Mouse (Mus musculus): ENCODE measurements around the gene Zfp652. TPM values are rescaled to one million over a fixed set of nuclear protein-coding genes. Genes with fewer than 3 reads are reported as not detected.
A peak's percentile ranks its signal among the peaks of the same experiment; 100 is the strongest.
"Not testable (repeated sequence)": the region's sequence is repeated elsewhere in the genome, so short reads cannot be mapped to it uniquely, and the experiment has no call there.

The Zfp652 gene
- polyA plus RNA-seq (2015; fragmentation: Nextera tagmentation; extraction: Ambion mirVana), result 10.0 and 13.0 TPM in 2 replicates

DNA sequence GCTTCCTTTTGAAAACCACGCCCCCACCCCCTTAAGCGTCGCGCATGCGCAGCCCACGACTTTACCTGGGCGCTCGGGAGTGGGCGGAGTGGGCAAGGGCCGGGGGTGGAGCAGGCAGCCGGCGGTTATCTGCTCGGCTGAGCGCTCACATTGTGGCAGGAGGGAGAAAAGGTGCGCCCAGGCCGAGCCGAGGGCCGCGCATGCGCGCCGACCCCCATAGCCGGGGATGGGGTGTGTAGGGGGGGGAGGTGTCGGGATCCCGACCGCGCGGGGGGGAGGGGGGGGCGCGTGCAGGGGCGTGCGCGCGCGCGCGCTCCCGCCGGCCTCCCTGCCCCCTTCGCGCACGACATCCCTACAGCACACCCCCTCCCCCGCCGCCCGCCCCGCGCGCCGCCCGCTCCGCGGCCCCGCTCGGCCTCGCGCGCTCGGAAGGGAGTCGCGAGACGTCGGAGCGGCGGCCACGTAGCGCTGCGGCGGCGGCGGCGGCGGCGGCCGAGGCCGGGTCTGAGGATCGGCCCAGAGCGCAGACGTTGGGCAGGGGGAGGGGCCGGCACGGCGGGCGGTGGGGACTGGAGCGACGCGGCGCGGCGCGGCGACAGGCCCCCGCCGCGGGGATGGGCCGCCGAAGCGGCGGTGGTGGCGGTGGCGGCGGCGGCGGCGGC lies at the start of gene Zfp652:
TSS of gene Zfp652 (plus strand) at position 111 of the 662 bp plus-strand sequence.
- Histone ChIP-seq H3K36me3 (no peaks in the 10 kb centered on the region), H3K27ac (replicated peaks) (peak within 1 kb of the TSS; percentile 94), H3K9me3 (no peaks in the 10 kb centered on the region), H3K9ac (peak within 1 kb of the TSS; percentile 98), H3K4me1 (peaks cover 32% of the 10 kb centered on the region), H3K27me3 (replicated peaks) (no peaks in the 10 kb centered on the region), H3K4me3 (peak within 1 kb of the TSS; percentile 97), H3K4me2 (peak within 1 kb of the TSS; percentile 97)
- WGBS, result under 1% methylated on average over 55 of the region's 103 CpGs
- ATAC-seq (ENCODE audit: extremely low read depth, insufficient number of reproducible peaks, low FRiP score, low TSS enrichment), result peak; percentile 84

DNA sequence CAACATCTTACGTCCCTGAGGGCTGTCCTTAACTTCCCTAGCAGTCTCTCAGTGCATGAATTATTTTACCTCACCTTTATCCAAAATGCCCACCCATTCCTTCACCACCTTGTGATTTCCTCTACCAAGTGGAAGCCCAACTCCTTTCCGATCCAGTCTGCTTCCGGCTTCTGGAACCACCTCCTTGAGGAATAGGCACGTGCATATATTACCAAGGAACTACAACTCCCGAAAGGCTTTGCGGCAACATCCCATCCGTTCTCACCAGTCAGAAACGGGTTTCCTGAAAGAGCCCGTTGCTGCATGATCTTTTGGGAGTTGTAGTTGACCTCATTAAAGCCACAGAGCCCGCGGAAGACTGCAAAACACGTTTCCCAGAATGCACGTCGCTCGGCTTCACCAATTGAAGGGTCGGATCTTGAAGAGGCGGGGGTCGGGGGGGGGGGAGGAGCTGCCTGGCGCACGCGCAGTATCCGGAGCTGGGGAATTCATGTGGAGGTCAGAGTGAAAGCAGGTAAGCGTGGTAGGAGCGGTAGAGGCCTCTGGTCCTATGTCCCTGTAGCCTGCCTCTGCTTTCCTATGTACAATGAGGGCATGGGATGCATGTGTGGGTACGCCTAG lies 45.8 kb upstream of the Zfp652 start, which contains the start of gene Phb:
TSS of gene Phb (plus strand) at position 429 of the 621 bp plus-strand sequence.
- H3K27me3 ChIP-seq (replicated peaks), result no peaks in the 10 kb centered on the region
- peak within 1 kb of the TSS; percentile 87 for H3K9ac ChIP-seq
- peaks cover 20% of the 10 kb centered on the region for H3K4me1 ChIP-seq
- peak within 1 kb of the TSS; percentile 83 for H3K27ac ChIP-seq (replicated peaks)
- peaks cover 38% of the 10 kb centered on the region for H3K36me3 ChIP-seq
- peak; percentile 91 for ATAC-seq (ENCODE audit: extremely low read depth, insufficient number of reproducible peaks, low FRiP score, low TSS enrichment)
- H3K4me3 ChIP-seq, result peak within 1 kb of the TSS; percentile 71
- WGBS, result 2% methylated on average over 25 of the region's 25 CpGs
- no peaks in the 10 kb centered on the region for H3K9me3 ChIP-seq
- H3K4me2 ChIP-seq, result peak within 1 kb of the TSS; percentile 82

DNA sequence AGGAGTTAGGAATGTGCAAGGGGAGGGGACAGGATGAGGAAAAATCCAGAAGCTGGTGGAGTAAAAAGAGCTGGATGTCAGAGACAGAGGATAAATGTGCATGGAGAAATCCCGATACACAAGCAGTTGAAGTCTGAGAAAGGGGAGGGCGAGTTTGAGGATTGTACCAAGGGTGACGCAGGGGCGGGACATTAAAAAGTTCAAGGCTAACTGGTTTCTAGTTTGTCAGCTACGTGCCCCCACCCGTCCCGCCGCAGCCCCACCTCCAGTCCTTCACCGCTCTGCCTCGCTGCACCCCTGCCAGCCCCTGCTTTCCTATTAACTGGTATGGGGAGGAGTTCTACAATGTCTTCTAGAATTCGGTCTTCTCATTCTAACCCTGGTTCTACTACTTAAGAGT lies 45.3 kb upstream of the Zfp652 start:
- peak; percentile 8; the same call in 1 of the 2 replicates for ATAC-seq (ENCODE audit: extremely low read depth, insufficient number of reproducible peaks, low FRiP score, low TSS enrichment)
- H3K4me2 ChIP-seq, result peak overlapping the region; percentile 82
- H3K4me3 ChIP-seq, result peak overlapping the region; percentile 71
- peak overlapping the region; percentile 87 for H3K9ac ChIP-seq
- no peaks in the 10 kb centered on the region for H3K27me3 ChIP-seq (replicated peaks)
- H3K4me1 ChIP-seq, result peaks cover 20% of the 10 kb centered on the region
- under 1% methylated on average over 11 of the region's 11 CpGs for WGBS
- H3K9me3 ChIP-seq, result no peaks in the 10 kb centered on the region
- H3K36me3 ChIP-seq, result peaks cover 44% of the 10 kb centered on the region
- peak overlapping the region; percentile 83 for H3K27ac ChIP-seq (replicated peaks)

DNA sequence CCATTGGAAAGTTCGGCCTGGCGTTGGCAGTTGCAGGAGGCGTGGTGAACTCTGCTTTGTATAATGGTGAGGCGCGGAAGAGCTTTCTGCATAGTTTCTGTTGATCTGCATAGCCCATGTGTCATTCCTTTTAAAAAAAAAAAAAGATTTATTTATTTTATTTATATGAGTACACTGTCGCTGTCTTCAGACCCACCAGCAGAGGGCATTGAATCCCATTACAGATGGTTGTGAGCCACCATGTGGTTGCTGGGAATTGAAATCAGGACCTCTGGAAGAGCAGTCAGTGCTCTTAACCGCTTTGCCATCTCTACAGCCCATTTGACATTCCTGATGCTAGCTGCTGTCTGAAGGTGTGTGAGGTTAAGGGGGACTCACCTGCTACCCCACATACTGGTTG lies 44.4 kb upstream of the Zfp652 start:
- 86% methylated on average over 7 of the region's 7 CpGs for WGBS
- not testable (repeated sequence) for H3K27ac ChIP-seq (replicated peaks); H3K27me3 ChIP-seq (replicated peaks); H3K9me3 ChIP-seq; ATAC-seq (ENCODE audit: extremely low read depth, insufficient number of reproducible peaks, low FRiP score, low TSS enrichment)
- H3K36me3 ChIP-seq, result peaks cover 53% of the 10 kb centered on the region
- H3K4me1 ChIP-seq, result peaks cover 20% of the 10 kb centered on the region
- H3K4me3 ChIP-seq, result peak overlapping the region; percentile 71
- peak overlapping the region; percentile 87; the same call in 1 of the 2 replicates for H3K9ac ChIP-seq
- H3K4me2 ChIP-seq, result peak overlapping the region; percentile 82

DNA sequence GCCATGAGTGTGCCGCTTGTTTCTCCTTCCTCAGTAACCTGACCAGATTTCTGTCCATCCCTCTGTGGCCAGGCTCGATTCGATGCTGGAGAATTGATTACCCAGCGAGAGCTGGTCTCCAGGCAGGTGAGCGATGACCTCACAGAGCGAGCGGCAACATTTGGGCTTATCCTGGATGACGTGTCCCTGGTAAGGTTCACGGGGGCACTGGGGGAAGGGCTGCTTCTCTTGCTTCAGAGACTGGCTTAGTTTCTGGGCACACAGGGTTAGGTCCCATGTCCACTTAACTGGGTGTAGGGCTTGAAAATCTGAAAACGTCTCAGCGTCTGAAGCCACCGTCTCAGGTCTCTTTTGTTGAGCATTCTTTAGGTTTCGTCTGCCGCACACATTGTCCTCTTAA lies 37.0 kb upstream of the Zfp652 start:
- Histone ChIP-seq H3K9me3 (no peaks in the 10 kb centered on the region), H3K27ac (replicated peaks) (0 out of 2 replicates have a peak overlapping the region, but pooled peaks have one; percentile 25), H3K27me3 (replicated peaks) (no peaks in the 10 kb centered on the region), H3K9ac (no peak overlapping the region), H3K4me3 (no peak overlapping the region), H3K36me3 (peaks cover 95% of the 10 kb centered on the region), H3K4me1 (peaks cover 9% of the 10 kb centered on the region), H3K4me2 (no peak overlapping the region)
- no peak for ATAC-seq (ENCODE audit: extremely low read depth, insufficient number of reproducible peaks, low FRiP score, low TSS enrichment)
- 89% methylated on average over 14 of the region's 14 CpGs for WGBS

DNA sequence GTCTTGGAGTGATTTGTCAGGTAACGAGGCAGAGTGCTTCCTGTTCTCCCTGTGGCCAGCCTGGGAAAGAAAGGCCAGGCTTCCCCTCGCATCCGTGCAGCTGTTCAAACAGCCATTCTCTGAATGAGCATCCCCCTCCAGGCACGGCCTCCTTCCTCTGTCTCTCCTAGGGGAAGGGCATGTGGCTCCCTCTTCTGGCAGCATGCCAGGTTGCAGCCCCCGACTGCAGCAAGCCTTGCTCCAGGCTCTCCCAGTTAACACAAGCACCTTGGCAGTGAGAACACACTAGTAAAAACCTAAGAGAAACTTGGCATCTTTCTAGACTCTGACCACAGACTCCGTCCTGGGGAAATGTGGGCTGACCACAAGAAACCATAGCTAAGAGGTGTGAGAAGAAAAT lies 36.2 kb upstream of the Zfp652 start:
- H3K36me3 ChIP-seq, result peaks cover 95% of the 10 kb centered on the region
- 21% methylated on average over 6 of the region's 6 CpGs for WGBS
- peaks cover 12% of the 10 kb centered on the region for H3K4me1 ChIP-seq
- no peaks in the 10 kb centered on the region for H3K9me3 ChIP-seq
- no peak overlapping the region for H3K9ac ChIP-seq
- no peak overlapping the region for H3K4me3 ChIP-seq
- no peak overlapping the region for H3K4me2 ChIP-seq
- no peak for ATAC-seq (ENCODE audit: extremely low read depth, insufficient number of reproducible peaks, low FRiP score, low TSS enrichment)
- H3K27me3 ChIP-seq (replicated peaks), result no peaks in the 10 kb centered on the region
- H3K27ac ChIP-seq (replicated peaks), result 0 out of 2 replicates have a peak overlapping the region, but pooled peaks have one; percentile 25

DNA sequence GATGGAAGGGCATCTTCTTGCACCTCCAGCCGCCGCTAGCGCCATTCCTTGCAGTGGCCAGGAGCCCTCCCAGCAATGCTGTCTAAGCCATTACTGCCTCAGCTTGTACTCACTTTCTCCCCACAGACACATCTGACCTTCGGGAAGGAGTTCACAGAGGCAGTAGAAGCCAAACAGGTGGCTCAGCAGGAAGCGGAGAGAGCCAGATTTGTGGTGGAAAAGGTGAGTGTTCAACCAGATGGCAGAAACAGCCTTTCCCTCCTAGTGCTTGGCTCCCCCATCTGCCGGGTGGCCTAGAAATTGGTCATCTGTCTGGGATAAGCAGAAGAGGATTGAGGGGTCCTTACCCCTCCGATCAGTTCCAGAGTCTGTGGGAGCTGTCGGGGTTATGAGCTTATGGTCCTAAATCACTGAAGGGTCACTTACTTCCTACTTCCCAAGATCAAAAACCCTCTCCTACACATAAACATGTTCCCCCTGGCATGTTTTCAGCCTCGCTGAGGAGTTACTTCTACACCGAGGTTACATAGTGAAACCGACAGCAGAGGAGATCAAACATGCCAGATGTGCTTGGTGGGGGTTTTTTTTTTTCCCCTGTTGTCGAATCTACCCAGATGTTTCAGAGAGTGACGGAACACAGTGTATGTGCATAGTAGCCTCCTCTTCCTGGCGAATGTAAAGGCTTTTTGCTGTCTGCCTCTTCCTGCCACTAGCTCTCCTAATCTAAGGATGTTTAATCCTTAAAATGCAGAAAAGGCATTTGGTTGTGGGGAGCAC lies 34.4 kb upstream of the Zfp652 start:
- 84% methylated on average over 14 of the region's 14 CpGs for WGBS
- peaks cover 82% of the 10 kb centered on the region for H3K36me3 ChIP-seq

DNA sequence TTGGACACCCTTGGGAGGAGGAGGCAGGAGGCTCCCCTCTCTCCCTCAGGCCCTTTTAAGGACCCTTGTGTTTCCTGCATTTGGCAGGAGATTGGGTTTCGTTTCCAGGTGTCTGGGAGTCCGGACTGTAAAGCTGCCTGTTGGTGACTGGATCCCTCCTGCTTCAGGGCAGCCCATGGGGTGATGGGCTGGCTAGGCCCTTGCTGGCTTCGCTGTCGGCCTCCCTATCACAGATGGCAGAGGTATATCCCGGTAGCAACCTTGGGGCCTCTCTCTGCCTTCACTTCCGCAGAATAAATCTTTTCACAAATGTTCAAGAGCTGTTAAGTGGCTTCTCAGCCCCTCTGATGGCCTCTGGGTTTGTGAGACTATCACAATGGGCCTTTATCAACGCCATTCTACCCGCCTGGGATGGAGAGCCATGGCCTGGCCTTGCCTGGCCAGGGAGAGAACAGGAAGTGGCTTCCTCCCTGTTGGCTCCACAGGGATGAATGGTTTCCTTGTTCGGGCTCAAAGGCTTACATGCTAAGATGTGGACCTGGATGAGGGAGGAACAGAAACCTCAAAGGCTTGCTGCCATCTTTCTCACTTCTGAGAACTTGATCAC lies 30.4 kb upstream of the Zfp652 start:
- Histone ChIP-seq H3K36me3 (peaks cover 46% of the 10 kb centered on the region), H3K27me3 (replicated peaks) (no peaks in the 10 kb centered on the region), H3K9ac (peak overlapping the region; percentile 1; the same call in 1 of the 2 replicates), H3K9me3 (no peaks in the 10 kb centered on the region), H3K4me3 (no peak overlapping the region), H3K4me1 (peaks cover 13% of the 10 kb centered on the region), H3K27ac (replicated peaks) (peak overlapping the region; percentile 46), H3K4me2 (no peak overlapping the region)
- ATAC-seq (ENCODE audit: extremely low read depth, insufficient number of reproducible peaks, low FRiP score, low TSS enrichment), result no peak
- WGBS, result 37% methylated on average over 9 of the region's 9 CpGs

More for the DNA sequence above, 34.4 kb upstream of the Zfp652 start:
- no peak overlapping the region for H3K4me3 ChIP-seq
- no peak overlapping the region for H3K9ac ChIP-seq
- peaks cover 22% of the 10 kb centered on the region for H3K4me1 ChIP-seq
- H3K27me3 ChIP-seq (replicated peaks), result no peaks in the 10 kb centered on the region
- ATAC-seq (ENCODE audit: extremely low read depth, insufficient number of reproducible peaks, low FRiP score, low TSS enrichment), result no peak
- H3K27ac ChIP-seq (replicated peaks), result no peak overlapping the region
- H3K4me2 ChIP-seq, result no peak overlapping the region
- H3K9me3 ChIP-seq, result no peaks in the 10 kb centered on the region

DNA sequence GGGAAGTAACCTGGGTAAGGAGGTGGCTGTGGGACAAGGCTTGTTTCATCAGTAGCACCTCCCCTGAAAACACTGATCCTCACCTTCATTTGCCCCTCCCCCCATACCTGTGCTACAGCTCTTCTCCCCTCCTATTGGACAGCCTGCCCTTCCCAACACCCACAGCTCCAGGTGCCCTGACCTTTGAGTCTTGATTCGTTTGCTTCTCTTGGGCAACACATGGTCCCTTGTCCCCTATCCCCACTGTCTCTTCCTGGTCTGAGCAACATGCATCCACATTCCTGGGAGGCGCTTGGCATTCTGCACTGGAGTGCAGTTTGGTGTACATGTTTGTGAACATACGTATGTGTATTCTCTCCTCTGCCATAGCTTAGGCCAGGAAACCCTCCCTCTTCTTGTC lies 29.5 kb upstream of the Zfp652 start:
- ATAC-seq (ENCODE audit: extremely low read depth, insufficient number of reproducible peaks, low FRiP score, low TSS enrichment), result no peak
- Histone ChIP-seq H3K4me3 (no peak overlapping the region), H3K4me2 (no peak overlapping the region), H3K27me3 (replicated peaks) (no peaks in the 10 kb centered on the region), H3K36me3 (peaks cover 37% of the 10 kb centered on the region), H3K4me1 (peaks cover 13% of the 10 kb centered on the region), H3K9ac (no peak overlapping the region), H3K9me3 (no peaks in the 10 kb centered on the region), H3K27ac (replicated peaks) (no peak overlapping the region)
- WGBS, result 77% methylated on average over 3 of the region's 3 CpGs

DNA sequence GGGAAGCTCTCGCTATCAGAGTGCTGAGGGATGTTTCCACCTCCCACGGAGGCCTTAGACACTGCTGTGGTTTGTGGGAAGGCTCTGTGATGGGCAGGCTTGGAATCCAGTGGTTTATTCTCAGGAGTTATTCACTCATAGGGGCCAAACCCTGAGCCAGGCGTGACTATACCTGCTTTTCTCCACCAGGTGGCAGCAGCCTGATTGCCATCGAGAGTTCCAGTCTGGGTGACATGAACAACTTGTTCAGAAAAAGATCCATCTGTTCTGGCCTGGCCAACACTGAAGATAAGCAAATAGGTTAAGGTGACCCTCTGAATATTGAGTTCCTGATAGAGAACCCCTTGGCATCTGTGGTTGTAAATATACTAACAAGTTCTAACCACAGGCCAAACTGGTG lies 26.4 kb upstream of the Zfp652 start:
- Histone ChIP-seq H3K4me3 (no peak overlapping the region), H3K36me3 (peaks cover 8% of the 10 kb centered on the region), H3K27me3 (replicated peaks) (no peaks in the 10 kb centered on the region), H3K4me2 (no peak overlapping the region), H3K4me1 (peaks cover 27% of the 10 kb centered on the region), H3K9ac (no peak overlapping the region), H3K9me3 (no peaks in the 10 kb centered on the region), H3K27ac (replicated peaks) (no peak overlapping the region)
- 1% methylated on average over 4 of the region's 4 CpGs for WGBS
- no peak for ATAC-seq (ENCODE audit: extremely low read depth, insufficient number of reproducible peaks, low FRiP score, low TSS enrichment)
